Mouse (Mus musculus) kidney, postnatal 25 days (tissue): ENCODE data around the gene Tceanc2.
A peak's percentile ranks its signal among the peaks of the same experiment; 100 is the strongest.
"Not testable (repeated sequence)": the region's sequence is repeated elsewhere in the genome, so short reads cannot be mapped to it uniquely, and the experiment has no call there.

Experiments
- DNase-seq, 2 experiments: peaks; one replicate each; pipeline ENCODE4 v3.0.0; 2021; ENCODE audit warnings: mixed read lengths in 2 of 2

The Tceanc2 gene

DNA sequence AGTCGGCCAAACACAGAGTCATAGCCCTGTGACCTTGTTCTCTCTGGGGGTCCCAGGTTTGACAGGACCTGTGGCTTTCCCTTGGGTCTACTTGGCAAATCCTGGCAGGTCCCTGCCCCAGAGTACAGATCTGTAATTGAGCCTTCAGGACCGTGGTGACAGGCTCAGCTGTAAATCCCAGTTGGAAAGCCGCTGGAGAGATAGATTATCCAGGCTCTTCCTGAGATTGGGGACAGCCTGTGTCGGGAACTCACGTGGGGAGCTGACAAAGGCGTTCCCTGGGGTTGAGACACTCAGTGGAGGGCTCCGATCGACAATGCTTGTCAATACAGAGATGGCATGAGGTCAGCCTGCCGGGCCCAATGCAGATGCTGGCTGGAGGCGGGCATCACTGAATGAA is 52.5 kb downstream of the Tceanc2 start:
- no peak for DNase-seq

DNA sequence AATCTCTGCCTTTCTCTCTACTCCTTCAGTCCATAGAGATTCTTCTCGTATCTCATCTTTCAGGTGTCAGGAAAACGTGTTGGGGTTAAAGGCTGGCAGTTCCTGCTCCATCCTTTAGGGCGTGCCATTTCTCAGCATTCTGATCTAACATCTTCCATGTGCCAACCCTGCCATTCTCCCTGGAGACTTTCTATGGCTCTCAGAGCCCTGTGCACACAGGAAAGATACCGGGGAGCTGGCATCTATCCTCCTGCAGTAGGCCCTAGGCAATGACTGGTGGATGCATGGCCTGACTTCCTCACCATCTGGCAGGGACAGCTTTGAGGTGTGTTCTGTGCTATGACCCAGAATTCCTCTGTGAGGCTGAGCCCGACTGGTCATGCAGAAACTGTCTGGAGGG is 53.8 kb downstream of the Tceanc2 start:
- DNase-seq: peak in 1 of 2 experiments; percentile 38

DNA sequence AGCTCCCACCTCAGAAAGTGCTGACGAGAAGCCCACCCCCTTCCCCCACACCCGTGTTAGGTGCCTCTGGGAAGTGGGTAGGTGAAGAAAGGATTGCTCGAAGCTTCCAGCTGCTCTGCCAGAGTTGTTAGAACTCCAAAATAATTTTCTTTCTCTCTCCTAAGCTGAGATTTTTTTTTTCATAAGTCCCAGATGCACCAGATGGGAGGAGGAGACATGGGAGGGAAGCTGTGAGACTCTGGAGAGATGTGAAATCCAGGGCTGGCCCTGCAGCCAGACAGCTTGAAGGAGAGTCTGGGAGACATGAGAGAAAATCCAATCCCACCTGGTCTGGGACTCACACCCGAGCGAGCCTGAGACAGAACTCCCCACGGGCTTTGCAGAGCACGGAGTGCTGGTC is 54.5 kb downstream of the Tceanc2 start:
- DNase-seq: no peak

DNA sequence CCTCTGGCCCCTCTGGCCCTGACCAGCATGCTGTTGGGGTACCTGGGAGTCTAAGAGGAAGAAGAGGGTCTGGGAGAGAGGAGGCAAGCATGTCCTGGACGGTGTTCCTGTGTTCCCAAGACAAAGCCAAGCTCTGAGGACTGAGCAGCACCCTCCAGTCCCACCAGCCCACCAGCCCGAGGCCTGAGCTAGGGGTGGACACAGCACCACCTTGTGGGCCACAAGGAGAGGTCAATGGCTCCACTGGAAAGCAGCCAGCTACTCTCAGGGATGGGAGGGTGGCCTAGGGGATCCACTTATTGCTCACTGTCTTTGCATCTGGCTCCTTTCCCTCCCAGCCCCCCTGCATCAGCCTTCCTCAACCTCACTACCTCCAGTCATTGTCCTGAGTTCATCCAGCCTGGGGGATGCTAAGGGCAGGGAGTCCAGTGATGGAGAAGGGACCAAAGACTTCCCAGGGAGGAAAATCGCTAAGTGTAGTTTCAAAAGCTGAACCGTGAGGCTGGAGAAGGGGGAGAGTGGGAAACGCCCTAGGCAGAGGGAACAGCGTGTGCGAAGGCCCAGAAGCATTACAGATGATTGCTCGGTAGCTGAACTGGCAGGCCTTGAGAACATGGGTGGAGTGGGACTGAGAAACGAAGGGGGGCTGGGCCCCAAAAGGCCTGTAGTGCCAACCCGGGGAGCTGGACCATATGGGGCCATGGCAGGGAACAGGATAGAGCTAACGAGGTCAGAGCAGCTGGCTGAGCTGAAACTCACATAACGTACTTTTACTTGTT is 57.6 kb downstream of the Tceanc2 start:
- peak; percentile 55 to 70 for DNase-seq

DNA sequence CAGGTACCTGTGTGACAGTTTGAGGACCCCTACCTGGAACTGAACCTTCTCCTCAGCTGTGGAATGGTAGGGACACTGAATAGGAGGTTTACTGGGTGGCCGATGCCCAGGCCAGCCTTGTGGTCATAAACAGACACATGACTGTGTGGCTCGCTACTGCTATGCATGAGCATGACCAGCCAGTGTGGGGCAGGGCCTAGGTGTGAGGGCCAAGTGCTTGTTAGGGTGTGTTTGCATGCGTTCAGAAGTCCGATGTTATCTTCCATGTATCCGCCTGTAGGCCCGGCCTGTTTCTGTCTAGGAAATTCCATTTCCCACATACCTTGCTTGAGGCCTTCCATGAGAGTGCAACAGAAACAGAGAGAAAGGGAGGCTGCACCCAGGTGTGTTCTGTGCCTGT is 58.2 kb downstream of the Tceanc2 start:
- no peak for DNase-seq

DNA sequence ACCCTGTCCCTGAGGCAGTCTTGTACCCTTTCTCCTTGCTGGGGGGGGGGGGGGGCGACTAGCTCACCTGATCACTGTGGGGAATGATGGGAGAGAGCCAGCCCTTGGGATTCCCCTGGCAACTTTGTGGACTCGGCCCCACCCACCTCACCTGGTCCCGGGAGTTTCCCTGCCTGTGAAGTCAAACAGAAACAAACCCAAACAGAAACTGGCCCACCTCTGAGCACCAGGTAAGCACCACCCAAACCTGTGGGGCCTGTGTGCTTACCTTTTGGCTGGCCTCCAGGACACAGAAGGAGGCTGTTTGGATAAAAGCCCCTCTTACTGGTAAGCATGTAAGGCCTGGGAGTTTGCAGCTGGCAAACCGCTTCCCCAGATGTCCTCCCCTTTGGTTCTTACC is 59.9 kb downstream of the Tceanc2 start:
- DNase-seq: peak; percentile 34 to 70

DNA sequence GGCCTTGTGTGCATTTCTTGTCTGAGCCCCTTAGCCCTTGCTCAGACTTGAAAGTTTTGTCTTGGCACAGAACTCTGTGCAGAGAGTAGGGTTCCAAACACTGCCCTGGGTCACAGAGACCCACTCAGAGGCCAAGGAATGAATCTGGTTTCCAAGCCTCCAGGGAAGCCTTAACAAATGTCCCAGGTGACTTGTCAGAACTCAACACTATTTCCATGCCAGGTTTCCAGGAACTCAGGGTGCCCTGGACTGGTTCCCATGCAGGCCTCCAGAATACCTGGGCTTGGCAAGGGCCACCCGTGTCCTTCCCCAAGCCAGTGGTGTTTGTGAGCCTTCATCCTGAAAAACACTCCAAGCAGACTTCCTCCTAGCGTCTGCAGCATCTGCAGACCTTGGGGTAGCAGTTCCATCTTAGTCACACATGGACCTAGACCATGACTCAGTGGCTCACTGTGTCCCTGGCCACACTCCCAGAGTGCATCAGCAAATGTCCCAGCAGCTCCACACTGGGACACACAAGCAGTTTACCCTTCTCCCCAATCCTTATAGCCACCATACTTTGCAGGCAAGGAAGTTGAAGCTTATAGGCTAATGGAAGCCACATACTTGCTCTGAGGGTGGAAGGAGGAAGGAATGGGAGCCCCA is 61.1 kb downstream of the Tceanc2 start:
- peak; percentile 49 to 79 for DNase-seq

DNA sequence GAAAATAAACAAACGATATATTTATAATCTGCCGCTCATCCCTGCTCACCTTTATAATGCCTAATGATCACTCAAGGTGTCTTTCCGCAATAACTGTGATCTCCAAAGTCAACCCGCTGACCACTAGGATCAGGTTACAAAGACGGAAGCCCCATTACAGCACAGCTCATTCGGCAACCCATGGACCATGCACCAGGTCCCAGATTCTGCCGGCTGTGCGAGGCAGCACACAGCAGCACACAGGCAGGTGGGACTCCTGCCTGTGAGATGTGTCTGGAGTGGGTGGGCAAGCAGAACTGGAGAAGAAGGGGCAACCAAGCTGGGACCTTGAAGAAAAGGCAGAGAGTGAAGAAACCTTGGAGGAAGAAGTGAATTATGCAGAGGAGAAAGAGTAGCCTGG is 64.6 kb downstream of the Tceanc2 start:
- DNase-seq: no peak

DNA sequence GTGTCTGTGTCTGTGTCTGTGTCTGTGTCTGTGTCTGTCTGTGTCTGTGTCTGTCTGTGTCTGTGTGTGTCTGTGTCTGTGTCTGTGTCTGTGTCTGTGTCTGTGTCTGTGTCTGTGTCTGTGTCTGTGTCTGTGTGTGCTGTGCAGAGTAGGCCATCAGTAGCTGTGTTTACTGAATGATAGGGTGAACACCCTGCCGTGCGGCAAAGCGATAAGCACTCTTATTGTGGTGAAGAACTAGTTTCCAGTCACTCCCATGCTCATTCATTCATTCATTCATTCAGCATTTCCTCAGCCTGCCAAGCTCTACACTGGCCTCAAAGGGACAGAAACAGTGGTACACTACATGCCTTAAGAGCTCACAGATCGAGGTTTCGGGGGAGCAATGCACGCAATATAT is 69.7 kb downstream of the Tceanc2 start:
- DNase-seq: not testable (repeated sequence)

DNA sequence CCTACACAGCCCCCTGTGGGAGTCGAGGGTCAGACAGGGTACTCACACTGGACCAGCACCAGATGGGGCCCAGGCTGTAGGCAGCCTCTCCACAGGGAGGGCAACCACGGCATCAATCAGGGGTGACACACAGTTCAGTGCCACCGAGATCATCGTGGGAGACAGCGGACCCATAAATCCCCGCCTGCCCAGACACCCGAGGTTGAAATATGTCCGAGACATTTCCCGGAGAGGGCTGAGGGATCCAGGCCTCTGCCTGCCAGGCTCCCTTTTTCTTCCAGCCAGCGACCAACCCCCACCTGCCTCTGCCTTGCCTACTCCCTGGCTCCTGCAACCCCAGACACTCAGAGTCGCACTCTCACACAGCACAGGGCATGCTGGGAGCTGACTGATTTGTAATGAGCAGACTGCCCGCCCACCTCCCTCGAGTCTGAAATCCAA is 70.6 kb downstream of the Tceanc2 start:
- DNase-seq: peak; percentile 27 to 65

DNA sequence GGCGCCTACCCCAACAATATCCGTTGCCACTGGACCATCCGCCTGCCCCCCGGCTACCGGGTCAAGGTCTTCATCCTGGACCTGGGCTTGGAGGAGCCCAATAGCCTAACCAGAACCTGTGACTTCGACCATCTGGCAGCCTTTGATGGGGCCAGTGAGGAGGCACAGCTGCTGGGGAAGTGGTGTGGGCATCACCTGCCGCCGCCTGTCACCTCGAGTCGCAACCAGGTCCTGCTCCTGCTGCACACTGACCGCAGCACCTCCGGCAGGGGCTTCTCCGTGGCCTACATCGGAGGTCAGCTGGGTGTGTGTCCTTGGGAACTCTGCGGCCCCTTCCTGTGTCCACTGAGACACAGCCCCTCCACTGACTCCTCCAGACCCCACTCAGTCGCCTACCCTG is 72.1 kb downstream of the Tceanc2 start:
- DNase-seq: no peak

DNA sequence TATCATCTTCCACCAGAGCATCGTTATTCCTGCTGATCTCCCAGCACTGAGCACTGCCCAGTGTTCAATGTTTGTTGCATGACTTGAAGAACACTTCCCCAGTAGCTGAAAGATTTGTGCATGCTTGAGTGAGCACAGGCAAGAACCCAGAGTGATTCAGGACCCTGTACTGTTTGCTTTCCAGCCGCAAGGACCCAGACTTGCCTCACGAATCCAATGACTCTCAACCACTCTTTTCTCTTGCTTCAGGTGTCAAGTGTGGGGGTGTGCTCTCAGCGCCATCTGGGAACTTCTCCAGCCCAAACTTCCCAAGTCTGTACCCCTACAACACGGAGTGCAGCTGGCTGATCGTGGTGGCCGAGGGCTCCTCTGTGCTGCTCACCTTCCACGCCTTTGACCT is 76.7 kb downstream of the Tceanc2 start:
- DNase-seq: no peak

DNA sequence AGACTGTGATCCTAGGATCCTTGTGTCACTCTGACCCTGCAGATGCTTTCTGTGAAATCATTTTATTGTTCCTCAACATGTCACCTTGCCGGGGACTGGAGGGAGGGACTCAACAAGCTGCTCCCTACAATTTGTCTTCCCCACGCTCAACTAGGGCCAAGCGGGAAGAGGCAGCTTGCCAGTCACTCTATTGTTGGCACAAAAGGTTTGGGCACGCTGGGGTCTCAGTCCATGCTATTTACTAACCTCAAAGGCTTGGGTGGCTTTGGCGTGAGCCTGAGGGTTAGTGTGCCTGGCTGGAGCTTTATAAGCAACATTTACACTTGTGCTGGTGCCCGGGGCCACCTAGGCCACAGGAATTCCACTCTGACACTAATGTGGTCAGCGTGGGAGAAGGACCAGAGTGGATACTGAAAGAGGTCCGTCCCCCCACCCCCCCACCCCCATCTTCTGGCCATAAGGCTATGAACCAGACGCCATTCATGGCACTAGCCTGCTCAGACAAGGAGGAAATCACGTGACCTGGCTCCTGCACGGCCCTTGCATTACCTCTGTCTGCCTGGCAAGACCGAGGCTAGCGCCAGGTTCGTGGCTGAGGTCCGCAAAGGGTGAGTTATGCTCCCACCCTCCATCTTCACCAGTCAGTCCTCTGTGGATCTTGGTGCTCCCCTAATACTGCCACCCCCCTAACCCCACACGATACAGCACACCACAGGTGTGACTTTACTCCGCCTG is 80.0 kb downstream of the Tceanc2 start:
- DNase-seq: no peak

DNA sequence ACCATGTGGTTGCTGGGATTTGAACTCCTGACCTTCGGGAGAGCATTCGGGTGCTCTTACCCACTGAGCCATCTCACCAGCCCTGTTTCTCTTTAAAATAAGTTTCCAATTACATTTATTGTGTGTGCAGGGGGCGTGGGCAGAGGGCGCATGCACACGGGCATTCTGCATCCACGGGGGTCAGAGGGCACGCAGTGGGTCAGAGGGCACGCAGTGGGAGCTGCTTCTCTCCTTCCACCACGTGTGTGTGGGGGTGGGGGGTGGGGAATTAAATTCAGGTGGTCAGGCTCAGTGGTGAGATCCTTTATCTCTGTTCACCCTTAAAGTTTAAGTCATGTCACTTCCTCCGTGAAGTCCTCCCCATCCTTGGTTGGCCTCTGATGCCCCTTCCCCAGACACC is 80.5 kb downstream of the Tceanc2 start:
- DNase-seq: no peak

DNA sequence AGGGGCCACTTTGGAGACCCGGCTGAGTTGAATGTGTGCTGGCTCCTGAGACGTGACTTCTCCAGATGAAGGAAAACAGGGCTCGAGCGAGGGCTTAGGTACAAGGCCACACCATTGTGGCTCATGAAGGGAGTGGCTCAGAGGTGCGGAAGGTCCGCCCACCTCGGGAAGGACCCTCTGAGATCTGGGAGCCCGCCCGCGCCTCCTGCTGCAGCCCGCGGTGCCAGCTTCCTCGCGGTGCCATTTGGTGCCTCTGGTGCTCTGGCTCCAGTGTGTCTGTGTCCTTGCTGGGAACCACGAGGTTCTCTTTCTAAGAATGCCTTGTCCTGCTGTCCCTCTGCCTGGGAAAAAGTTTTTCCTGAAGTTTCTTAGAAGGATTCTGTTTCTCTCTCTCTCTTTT is 81.0 kb downstream of the Tceanc2 start:
- no peak for DNase-seq

DNA sequence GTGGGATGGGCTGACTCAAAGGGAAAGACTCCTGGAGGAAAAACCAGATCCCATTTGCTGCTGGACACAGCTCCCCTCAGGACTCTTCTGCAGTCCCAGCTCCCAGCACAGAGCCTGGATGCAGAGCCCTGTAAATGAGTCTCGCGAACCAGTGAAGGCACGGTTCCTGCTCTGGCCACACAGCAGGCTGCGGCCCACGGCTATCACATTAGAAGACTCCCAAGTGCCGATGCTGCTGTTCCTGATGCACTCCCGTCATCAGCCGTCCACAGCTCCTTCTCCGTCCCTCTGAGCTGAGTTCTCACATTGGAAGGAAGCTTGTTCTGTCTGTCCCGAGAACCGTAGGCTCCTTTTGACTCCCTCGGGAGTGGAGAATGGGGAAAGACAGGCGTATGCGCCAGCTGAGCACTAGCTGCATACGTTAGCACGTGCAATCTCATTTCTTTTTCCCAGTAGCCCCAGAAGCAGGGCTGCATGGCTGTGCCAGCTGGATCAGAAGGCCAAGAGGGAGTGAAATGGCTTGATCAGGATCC is 82.0 kb downstream of the Tceanc2 start, which contains the start of gene Cdcp2:
Gene Cdcp2 (plus strand): TSS at position 51 of the 533 bp plus-strand sequence.
- DNase-seq: no peak

DNA sequence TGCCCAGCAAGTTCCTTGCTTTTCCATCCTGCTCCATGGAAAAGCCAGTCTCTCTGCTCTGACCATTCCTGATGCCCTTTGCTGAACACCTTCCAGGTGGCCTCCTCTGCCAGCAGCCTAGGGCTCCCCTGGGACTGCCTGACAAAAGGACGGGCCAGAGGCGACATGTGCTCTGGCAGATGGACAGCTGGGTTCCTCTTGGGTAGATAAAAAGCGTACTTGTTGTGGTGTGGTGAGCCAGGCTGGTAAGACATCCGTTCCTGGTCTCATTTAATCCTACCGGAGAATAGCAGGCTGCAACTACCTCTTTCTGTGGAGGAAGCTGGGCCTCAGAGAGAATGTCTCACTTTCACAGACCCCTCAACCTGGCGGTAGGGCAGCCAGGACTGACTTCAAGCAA is 82.9 kb downstream of the Tceanc2 start:
- no peak for DNase-seq

DNA sequence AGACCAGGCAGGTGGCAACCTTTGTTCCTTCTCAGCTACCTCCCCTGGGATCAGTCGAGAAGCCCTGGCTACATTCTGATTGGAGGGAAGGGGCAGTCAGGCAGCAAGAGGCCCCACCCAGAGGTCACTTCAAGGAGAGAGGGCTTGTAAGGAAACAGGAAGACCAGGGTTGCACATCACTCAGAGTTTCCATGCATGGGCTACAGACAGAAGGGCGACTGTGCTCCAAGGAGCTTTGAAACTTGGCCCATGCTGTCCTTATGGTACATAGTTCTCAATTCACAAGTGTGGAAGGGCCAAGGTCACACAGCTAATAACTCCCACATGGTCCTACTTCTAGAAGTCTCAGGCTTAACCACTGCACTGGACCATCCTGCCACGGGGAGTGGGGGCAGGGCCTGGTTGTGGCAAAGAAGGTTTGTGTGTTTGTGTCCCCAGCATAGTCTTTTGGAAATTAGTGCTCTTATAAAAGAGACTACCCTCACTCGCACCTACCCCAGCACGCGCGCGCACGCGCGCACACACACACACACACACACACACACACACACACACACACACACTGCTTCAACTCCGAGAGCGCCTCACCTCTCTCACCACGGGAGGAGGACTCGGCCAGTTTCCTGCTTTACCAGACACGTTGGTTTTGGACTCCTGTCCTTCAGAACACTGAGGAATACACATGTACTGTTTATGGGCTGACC is 84.3 kb downstream of the Tceanc2 start:
- peak; percentile 22 to 65 for DNase-seq

DNA sequence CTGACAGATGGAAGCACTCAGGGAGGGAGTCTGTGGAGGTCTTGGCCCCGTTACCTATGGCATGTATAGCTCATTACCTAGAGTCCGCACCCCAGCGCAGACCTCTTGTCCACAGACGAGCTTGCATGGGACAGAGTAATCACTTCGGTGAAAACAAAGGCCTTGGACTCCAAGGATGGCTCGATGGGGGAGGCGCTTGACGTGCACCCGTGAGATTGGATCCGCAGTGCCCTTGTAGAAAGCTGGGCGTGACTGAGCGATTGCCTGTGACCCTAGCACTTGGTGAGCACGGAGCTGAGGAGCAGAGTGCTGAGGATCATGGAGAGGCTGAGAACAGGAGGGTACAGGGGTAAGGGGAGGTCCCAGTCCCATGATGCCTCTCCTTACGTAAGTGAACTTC is 87.2 kb downstream of the Tceanc2 start:
- no peak for DNase-seq

DNA sequence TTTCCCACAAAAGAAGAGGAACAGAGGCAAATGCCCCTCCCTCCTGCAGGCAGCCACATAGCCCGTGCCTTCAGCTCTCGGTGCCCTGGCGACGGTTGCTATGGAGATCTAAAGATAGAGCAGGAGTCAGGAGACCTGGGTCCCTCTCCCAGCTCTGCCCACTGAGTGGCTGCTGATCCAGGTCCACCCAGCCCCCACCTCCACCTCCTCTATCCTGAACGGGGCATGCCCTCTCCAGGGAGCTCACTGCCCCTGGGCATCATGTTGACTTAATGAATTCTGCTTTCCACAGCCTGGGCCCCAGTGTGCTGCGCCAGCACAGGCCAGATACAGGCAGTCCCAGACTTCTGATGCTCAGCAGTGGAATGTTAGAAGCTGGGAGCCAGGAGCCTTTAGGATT is 94.1 kb downstream of the Tceanc2 start:
- DNase-seq: peak; percentile 83 to 94

DNA sequence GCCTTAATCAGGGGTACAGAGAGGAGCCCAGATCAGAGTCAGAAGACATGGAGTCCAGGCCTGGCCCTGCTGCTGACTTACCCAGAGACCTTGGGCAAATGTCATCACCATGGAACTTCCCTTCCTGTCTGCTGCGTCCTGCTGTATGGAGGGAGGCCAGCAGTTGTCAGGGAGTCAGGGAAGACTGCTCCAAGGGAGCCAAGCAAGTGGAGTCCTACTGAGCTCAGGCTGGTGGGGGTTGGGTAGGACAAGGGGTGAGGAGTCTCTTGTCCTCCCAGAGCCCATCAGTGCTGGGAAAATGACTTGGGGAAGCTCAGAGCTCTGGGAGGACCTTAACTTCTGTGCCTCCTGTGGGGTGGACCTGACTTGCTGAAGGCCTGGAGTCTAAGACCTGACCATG is 94.6 kb downstream of the Tceanc2 start:
- no peak for DNase-seq
